Mouse (Mus musculus): ENCODE measurements at regions not wholly inside any gene's neighbourhood (a gene's known extent, or its start where the extent isn't known, plus 50 kb on each side); places are given as distances from the start of the nearest gene placed in this dataset.

- TF ChIP-seq POLR2A (IDR thresholded peaks at IDR 0.05; ENCODE audit: extremely low read depth, insufficient read depth, low read length) = no peak
- TF ChIP-seq CTCF (IDR thresholded peaks at IDR 0.05; ENCODE audit: low read depth, low read length) = no peak
These were observed 110.5 kb upstream of the Lef1 start for GRCm38 (mm10) chr3:130999818-131000217.
